Mouse (Mus musculus): ENCODE data around the gene Abcc10.

The Abcc10 gene

DNA sequence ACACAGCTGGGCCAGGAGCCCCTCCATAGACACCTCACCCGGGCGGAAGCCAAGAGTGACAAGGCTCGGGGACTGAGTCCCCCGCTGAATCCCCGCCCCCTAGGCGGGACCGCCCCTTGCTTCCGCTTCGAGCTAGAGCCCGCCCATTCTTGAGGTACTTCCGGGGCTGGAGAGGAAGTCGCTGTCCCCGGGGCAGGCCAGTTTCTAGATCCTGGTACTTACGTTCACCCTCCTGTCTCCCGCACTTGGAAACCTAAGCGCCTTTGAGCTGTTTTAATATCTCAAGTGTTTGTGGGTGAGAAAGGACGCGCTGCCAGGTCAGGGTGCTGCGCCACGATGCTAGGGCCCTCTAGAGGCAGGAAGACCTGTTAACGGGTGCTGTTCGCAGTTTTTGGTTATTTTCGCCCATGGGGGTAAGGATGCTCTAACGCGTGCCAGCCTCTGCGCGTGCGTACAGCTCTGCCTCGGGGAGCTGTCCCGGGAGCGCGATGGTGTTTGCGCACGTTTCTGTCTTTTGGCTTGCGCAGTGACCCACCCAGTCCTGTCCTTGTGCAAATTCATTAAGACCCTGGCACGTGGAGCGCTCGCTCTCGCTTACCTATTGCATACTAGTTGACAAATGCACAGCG, at the start of gene Abcc10:
TSS of gene Abcc10 (minus strand) at position 447 of the 629 bp plus-strand sequence.
- peak; percentile 95 for DNase-seq (ENCODE audit: low read depth, low spot score)

DNA sequence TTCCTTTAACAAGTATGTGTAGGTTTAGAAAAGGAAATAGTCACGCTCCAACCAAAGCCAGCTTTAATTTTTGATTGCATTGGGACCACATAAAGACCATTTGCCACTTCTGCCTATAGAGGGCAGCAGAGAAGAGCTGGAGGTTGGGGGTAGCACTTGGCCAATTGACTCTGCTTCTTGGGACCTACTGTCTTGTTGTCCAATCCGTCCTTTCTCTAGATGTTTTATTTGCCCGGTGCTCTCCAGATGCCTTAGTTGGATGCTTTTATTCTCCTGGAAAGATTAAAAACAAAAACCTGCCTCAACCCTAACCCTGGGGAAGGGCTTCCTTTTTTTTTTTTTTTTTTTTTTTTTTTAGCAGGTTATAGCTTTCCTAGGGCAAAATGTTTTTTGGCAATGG, 43.6 kb upstream of the Abcc10 start:
- no peak for DNase-seq (ENCODE audit: low read depth, low spot score)

- no peak for DNase-seq (ENCODE audit: low read depth, low spot score)
These were observed 23.0 kb upstream of the Abcc10 start for GRCm38 (mm10) chr17:46351026-46351700.

- DNase-seq (ENCODE audit: low read depth, low spot score) = no peak
These were observed 13.1 kb upstream of the Abcc10 start for GRCm38 (mm10) chr17:46341208-46341607.

GRCm38 (mm10) chr17:46336475-46336874, 8.3 kb upstream of the Abcc10 start:
- DNase-seq (ENCODE audit: low read depth, low spot score) = no peak

- DNase-seq (ENCODE audit: low read depth, low spot score) = no peak
These were observed 571 bp upstream of the Abcc10 start for GRCm38 (mm10) chr17:46328723-46329122.

DNA sequence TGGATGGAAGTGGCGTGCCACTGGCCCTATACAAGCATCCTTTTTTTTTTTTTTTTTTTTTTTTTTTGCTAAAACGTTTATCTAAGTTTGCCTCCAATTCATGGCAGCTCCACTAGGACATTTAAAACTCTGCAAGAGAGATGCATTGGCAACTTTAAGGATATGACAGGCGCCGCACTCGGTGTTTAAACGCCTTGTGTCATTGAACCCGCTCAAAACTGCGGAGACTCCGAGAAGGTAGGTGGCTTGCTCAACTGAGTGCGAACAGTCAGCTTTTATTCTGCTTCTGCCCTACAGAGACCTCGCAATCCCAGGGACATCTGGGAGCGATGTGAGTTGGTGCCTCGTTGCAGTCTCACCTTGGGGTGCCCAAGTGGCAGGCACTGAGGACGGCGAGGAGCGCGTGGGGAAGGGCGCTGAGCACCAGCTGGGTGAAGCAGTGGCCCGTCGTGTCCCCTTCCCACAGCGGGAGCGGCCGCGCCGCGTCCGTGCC, 693 bp downstream of the Abcc10 start:
- no peak for DNase-seq (ENCODE audit: low read depth, low spot score)

- DNase-seq (ENCODE audit: low read depth, low spot score) = no peak
These were observed 5.9 kb downstream of the Abcc10 start for GRCm38 (mm10) chr17:46322046-46322823.

DNA sequence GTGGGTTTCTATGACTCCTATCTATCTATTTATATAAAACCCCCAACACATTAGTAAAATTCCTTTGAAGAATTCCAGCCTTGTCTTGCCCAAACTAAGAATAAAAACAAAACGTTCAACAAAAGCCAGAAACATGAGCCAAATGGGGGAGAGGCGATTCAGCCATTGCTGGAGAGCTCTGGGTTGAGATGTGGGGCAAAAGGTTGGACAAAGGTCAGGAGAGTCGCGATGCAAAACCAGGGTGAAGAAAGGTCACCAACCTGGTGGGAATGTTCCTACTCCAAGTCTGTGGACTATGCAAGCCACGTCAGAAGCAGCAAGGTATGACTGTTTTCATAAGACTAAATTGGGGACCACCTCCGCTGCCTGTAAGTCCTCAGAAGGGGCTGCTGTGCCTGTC, 7.7 kb downstream of the Abcc10 start:
- DNase-seq (ENCODE audit: low read depth, low spot score) = no peak

DNA sequence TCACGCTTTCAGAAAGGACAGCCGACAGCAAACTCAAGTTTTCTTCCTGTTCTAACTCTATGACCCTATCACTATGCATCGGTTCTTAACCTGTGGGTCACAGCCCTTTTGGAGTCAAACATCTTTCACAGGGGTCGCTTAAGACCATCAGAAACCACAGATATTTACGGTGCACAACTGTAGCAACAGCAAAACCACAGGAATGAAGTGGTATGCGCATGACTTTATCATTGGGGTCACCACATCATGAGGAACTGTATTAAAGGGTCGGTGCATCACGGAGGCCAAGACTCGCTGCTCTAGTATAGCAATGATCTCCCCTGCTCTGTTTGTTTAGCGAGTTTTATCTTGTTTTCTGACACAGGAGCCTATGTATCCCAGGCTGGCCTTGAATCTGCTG, 12.3 kb downstream of the Abcc10 start:
- DNase-seq (ENCODE audit: low read depth, low spot score) = no peak

- no peak for DNase-seq (ENCODE audit: low read depth, low spot score)
These were observed 14.9 kb downstream of the Abcc10 start for GRCm38 (mm10) chr17:46313135-46313715.

DNA sequence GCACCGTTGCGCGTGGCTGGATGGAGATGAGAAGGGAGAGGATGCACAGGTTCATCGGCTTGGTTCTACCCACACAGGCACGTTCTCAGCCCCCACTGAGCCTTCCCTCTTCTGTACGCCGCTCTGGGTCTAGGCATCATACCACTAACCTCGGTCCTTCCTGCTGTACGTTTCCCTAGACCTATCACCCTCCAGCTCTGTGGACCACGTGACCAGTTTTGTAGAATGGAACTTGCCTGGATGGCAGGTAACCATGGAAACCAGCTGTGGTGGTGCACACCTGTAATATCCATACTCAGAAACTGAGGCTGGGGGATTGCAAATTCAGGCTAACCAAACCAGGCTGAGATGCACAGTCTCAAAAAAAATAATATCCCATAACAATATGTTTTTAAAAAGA, 17.6 kb downstream of the Abcc10 start:
- no peak for DNase-seq (ENCODE audit: low read depth, low spot score)

GRCm38 (mm10) chr17:46309835-46310234, 18.3 kb downstream of the Abcc10 start:
- no peak for DNase-seq (ENCODE audit: low read depth, low spot score)

- no peak for DNase-seq (ENCODE audit: low read depth, low spot score)
These were observed 21.2 kb downstream of the Abcc10 start for GRCm38 (mm10) chr17:46306956-46307355.

DNA sequence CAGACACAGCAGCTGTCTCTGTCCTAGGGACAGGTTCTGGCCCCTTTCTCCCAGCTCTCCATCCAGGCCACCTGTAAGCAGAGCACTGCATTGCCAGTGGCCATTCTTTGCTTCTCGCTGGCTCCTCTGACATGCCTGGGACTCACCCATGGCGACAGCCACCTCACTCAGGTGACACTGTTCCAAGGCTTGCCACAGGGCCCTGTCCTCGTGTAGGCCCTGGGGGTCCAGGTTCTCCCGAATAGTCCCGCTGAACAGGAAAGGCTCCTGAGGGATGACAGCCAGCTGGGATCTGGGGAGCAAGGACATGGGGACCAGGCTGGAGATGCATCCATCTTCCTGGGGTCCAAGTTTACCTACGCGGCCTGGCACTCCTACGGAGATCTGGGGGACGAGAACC, 24.0 kb downstream of the Abcc10 start:
- DNase-seq (ENCODE audit: low read depth, low spot score) = no peak

DNA sequence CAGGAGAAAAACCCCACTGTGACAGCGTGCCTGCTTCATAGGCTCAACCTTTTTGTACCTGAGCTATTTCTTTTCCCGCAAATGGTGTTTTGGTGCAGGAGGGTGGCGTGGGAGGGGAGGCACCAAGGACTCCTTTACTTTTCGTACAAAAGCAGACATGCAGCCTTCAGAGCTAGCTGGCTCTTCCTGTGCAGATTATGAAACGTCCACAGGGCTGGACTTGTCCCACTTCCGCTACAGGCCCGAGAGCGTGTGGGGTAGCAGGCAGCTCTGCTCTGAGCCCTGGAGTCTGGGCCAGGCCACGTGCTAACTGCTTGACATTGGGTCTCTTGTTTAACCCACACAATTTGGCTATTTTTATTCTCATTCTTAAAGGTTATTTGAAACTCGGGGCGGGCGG, 26.3 kb downstream of the Abcc10 start:
- no peak for DNase-seq (ENCODE audit: low read depth, low spot score)

- peak; percentile 51 for DNase-seq (ENCODE audit: low read depth, low spot score)
These were observed 29.8 kb downstream of the Abcc10 start for GRCm38 (mm10) chr17:46298220-46298913.

- DNase-seq (ENCODE audit: low read depth, low spot score) = no peak
These were observed 30.6 kb downstream of the Abcc10 start, which contains the start of gene Dlk2 for GRCm38 (mm10) chr17:46297364-46298219. Dlk2 (plus strand) TSS chr17:46297421.

- DNase-seq (ENCODE audit: low read depth, low spot score) = no peak
These were observed 31.2 kb downstream of the Abcc10 start for GRCm38 (mm10) chr17:46297028-46297363.

DNA sequence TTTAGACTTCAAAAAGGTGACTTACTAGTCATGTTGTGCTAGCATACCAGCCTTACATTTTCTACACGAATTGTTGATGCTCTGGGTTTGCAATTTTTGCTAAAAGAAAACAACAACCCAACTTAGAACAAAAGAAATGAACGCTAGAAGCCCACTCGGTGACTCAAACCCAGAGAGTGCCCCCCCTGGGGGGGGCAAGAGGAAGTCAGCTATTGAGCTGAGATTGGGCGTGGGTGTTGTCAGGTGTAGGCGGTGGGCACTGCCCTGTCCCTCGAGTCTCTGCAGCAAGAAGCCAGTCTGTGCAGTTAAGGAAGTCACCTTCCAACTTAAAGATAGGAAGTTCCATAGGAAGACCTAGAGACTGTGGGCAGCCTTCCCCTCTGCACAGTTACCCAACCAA, 31.6 kb downstream of the Abcc10 start:
- DNase-seq (ENCODE audit: low read depth, low spot score) = no peak

- no peak for DNase-seq (ENCODE audit: low read depth, low spot score)
These were observed 40.5 kb downstream of the Abcc10 start for GRCm38 (mm10) chr17:46287678-46288095.

Data from retina, adult 2 months (tissue).